Mouse (Mus musculus): ENCODE results near the gene Efna1. TPM values are rescaled to one million over a fixed set of nuclear protein-coding genes. Genes with fewer than 3 reads are reported as not detected.
A peak's percentile ranks its signal among the peaks of the same experiment; 100 is the strongest.

Gene Efna1
- polyA plus RNA-seq, 1 experiment from 2014 or later, result 11.0 TPM

GRCm38 (mm10) chr3:89225321-89225815 lies 55.6 kb downstream of the Efna1 start:
- H3K36me3 ChIP-seq, result peaks cover 38% of the 10 kb centered on the region
- WGBS, result 16% methylated on average over 12 of the region's 12 CpGs
- H3K27me3 ChIP-seq, result no peaks in the 10 kb centered on the region
- H3K4me1 ChIP-seq, result peaks cover 72% of the 10 kb centered on the region
- ATAC-seq (ENCODE audit: low FRiP score, low read depth), result no peak
- peak overlapping the region; percentile 77 for H3K4me3 ChIP-seq
- H3K4me2 ChIP-seq (replicated peaks), result peak overlapping the region; percentile 93
- no peaks in the 10 kb centered on the region for H3K9me3 ChIP-seq
- peak overlapping the region; percentile 93 for H3K9ac ChIP-seq (replicated peaks)
- peak overlapping the region; percentile 98 for H3K27ac ChIP-seq (replicated peaks)

- Histone ChIP-seq H3K27ac (replicated peaks) (peak overlapping the region; percentile 98), H3K36me3 (peaks cover 44% of the 10 kb centered on the region), H3K4me3 (peak overlapping the region; percentile 77), H3K9me3 (no peaks in the 10 kb centered on the region), H3K9ac (replicated peaks) (peak overlapping the region; percentile 93), H3K4me1 (peaks cover 77% of the 10 kb centered on the region), H3K27me3 (no peaks in the 10 kb centered on the region), H3K4me2 (replicated peaks) (peak overlapping the region; percentile 93)
- no peak for ATAC-seq (ENCODE audit: low FRiP score, low read depth)
- WGBS, result 27% methylated on average over 11 of the region's 11 CpGs
These were observed 56.1 kb downstream of the Efna1 start for GRCm38 (mm10) chr3:89224796-89225195.

MicroRNAs encoded within 50 kb of the gene (microRNA counts, 519-probe panel; counts per million panel counts)
- 2,838 counts per million, percentile 7 among the panel's probes with 10 or more counts for microRNA mmu-miR-92b

Small RNA genes within 50 kb of the gene (microRNA-seq; reads per million reads assigned to microRNA genes)
- 20,944 reads per million, percentile 98 among the genes with 10 or more reads in this experiment for gene Mir92b

Other genes starting within 250 kb of the Efna1 start
- 49.8 and 50.9 TPM in 2 replicates for gene Rusc1, start 187.8 kb downstream of the Efna1 start, polyA plus RNA-seq (2016; fragmentation: Nextera tagmentation; extraction: Ambion mirVana)
- gene Gm43738, start 180.0 kb downstream of the Efna1 start, polyA plus RNA-seq (2016; fragmentation: Nextera tagmentation; extraction: Ambion mirVana), result 0.13 TPM in 1 of 2 replicates, not detected in the other
- 307 and 361 TPM in 2 replicates for gene Fdps, start 179.2 kb downstream of the Efna1 start, polyA plus RNA-seq (2016; fragmentation: Nextera tagmentation; extraction: Ambion mirVana)
- 0.26 and 0.33 TPM in 2 replicates for gene Pklr, start 145.0 kb downstream of the Efna1 start, polyA plus RNA-seq (2016; fragmentation: Nextera tagmentation; extraction: Ambion mirVana)
- gene Hcn3, start 120.9 kb downstream of the Efna1 start, polyA plus RNA-seq (2016; fragmentation: Nextera tagmentation; extraction: Ambion mirVana), result 17.1 and 22.0 TPM in 2 replicates
- 42.3 and 46.5 TPM in 2 replicates for gene Clk2, start 116.3 kb downstream of the Efna1 start, polyA plus RNA-seq (2016; fragmentation: Nextera tagmentation; extraction: Ambion mirVana)
- 94.2 and 97.1 TPM in 2 replicates for gene Scamp3, start 103.7 kb downstream of the Efna1 start, polyA plus RNA-seq (2016; fragmentation: Nextera tagmentation; extraction: Ambion mirVana)
- 29.5 and 30.3 TPM in 2 replicates for gene Fam189b, start 98.0 kb downstream of the Efna1 start, polyA plus RNA-seq (2016; fragmentation: Nextera tagmentation; extraction: Ambion mirVana)
- 42.4 and 45.8 TPM in 2 replicates for gene Gba, start 78.2 kb downstream of the Efna1 start, polyA plus RNA-seq (2016; fragmentation: Nextera tagmentation; extraction: Ambion mirVana)
- 105 and 107 TPM in 2 replicates for gene Thbs3, start 66.0 kb downstream of the Efna1 start, polyA plus RNA-seq (2016; fragmentation: Nextera tagmentation; extraction: Ambion mirVana)
- gene Mtx1, start 54.1 kb downstream of the Efna1 start, polyA plus RNA-seq (2016; fragmentation: Nextera tagmentation; extraction: Ambion mirVana), result 183 and 185 TPM in 2 replicates
- 3.8 and 5.2 TPM in 2 replicates for gene Muc1, start 52.1 kb downstream of the Efna1 start, polyA plus RNA-seq (2016; fragmentation: Nextera tagmentation; extraction: Ambion mirVana)
- 253 and 255 TPM in 2 replicates for gene Krtcap2, start 35.2 kb downstream of the Efna1 start, polyA plus RNA-seq (2016; fragmentation: Nextera tagmentation; extraction: Ambion mirVana)
- gene Trim46, start 34.8 kb downstream of the Efna1 start, polyA plus RNA-seq (2016; fragmentation: Nextera tagmentation; extraction: Ambion mirVana), result 25.1 and 25.5 TPM in 2 replicates
- gene Dpm3, start 21.8 kb downstream of the Efna1 start, polyA plus RNA-seq (2016; fragmentation: Nextera tagmentation; extraction: Ambion mirVana), result 72.2 and 76.1 TPM in 2 replicates
- 38.1 and 39.6 TPM in 2 replicates for gene Slc50a1, start 10.6 kb downstream of the Efna1 start, polyA plus RNA-seq (2016; fragmentation: Nextera tagmentation; extraction: Ambion mirVana)
- gene Efna3, start 41.8 kb upstream of the Efna1 start, polyA plus RNA-seq (2016; fragmentation: Nextera tagmentation; extraction: Ambion mirVana), result 10.7 and 11.1 TPM in 2 replicates
- 16.8 and 17.3 TPM in 2 replicates for gene Efna4, start 56.9 kb upstream of the Efna1 start, polyA plus RNA-seq (2016; fragmentation: Nextera tagmentation; extraction: Ambion mirVana)
- gene Adam15, start 68.9 kb upstream of the Efna1 start, polyA plus RNA-seq (2016; fragmentation: Nextera tagmentation; extraction: Ambion mirVana), result 35.0 and 37.0 TPM in 2 replicates
- gene Dcst2, start 80.8 kb upstream of the Efna1 start, polyA plus RNA-seq (2016; fragmentation: Nextera tagmentation; extraction: Ambion mirVana), result 0.22 and 0.29 TPM in 2 replicates
- 0.20 and 0.65 TPM in 2 replicates for gene Dcst1, start 84.1 kb upstream of the Efna1 start, polyA plus RNA-seq (2016; fragmentation: Nextera tagmentation; extraction: Ambion mirVana)
- gene Zbtb7b, start 113.6 kb upstream of the Efna1 start, polyA plus RNA-seq (2016; fragmentation: Nextera tagmentation; extraction: Ambion mirVana), result 0.63 and 0.71 TPM in 2 replicates
- gene Lenep, start 121.7 kb upstream of the Efna1 start, polyA plus RNA-seq (2016; fragmentation: Nextera tagmentation; extraction: Ambion mirVana), result 1.1 and 1.5 TPM in 2 replicates
- gene Flad1, start 130.7 kb upstream of the Efna1 start, polyA plus RNA-seq (2016; fragmentation: Nextera tagmentation; extraction: Ambion mirVana), result 34.4 and 34.7 TPM in 2 replicates
- 291 and 306 TPM in 2 replicates for gene Cks1b, start 137.2 kb upstream of the Efna1 start, polyA plus RNA-seq (2016; fragmentation: Nextera tagmentation; extraction: Ambion mirVana)
- 33.0 and 43.5 TPM in 2 replicates for gene Shc1, start 137.3 kb upstream of the Efna1 start, polyA plus RNA-seq (2016; fragmentation: Nextera tagmentation; extraction: Ambion mirVana)
- gene Pygo2, start 149.1 kb upstream of the Efna1 start, polyA plus RNA-seq (2016; fragmentation: Nextera tagmentation; extraction: Ambion mirVana), result 52.5 and 58.3 TPM in 2 replicates
- gene Pbxip1, start 155.6 kb upstream of the Efna1 start, polyA plus RNA-seq (2016; fragmentation: Nextera tagmentation; extraction: Ambion mirVana), result 16.1 and 17.9 TPM in 2 replicates
- 73.7 and 77.9 TPM in 2 replicates for gene Pmvk, start 173.4 kb upstream of the Efna1 start, polyA plus RNA-seq (2016; fragmentation: Nextera tagmentation; extraction: Ambion mirVana)
- gene Kcnn3, start 239.0 kb upstream of the Efna1 start, polyA plus RNA-seq (2016; fragmentation: Nextera tagmentation; extraction: Ambion mirVana), result 1.8 and 3.0 TPM in 2 replicates